Mouse (Mus musculus) forebrain, embryonic 13.5 days (tissue): ENCODE measurements around the gene Ptpro. TPM values are rescaled to one million over a fixed set of nuclear protein-coding genes. Genes with fewer than 3 reads are reported as not detected.

ENCODE experiments used
- ATAC-seq: fragments of 200-750 bp; cut with Nextera tagmentation; 2 replicates; pipeline ENCODE4 v1.8.0; 2017
- H3K27ac ChIP-seq: fragments of 300-500 bp; sonication (generic); 2 replicates; pipeline ENCODE4 v1.5.1; 2015; ENCODE audit warnings: inconsistent platforms, mild to moderate bottlenecking, moderate library complexity
- H3K27me3 ChIP-seq: fragments of 300-500 bp; sonication (generic); 2 replicates; pipeline ENCODE4 v1.6.1; 2015; ENCODE audit warnings: mild to moderate bottlenecking, inconsistent platforms
- H3K36me3 ChIP-seq: fragments of 300-500 bp; sonication (generic); 2 replicates; pipeline ENCODE4 v1.6.1; 2015; ENCODE audit warnings: mild to moderate bottlenecking, inconsistent platforms; ENCODE audit not compliant: poor library complexity, severe bottlenecking
- H3K4me1 ChIP-seq: fragments of 300-500 bp; sonication (generic); 2 replicates; pipeline ENCODE4 v1.6.1; 2015; ENCODE audit warnings: inconsistent platforms
- H3K4me2 ChIP-seq: fragments of 300-500 bp; sonication (generic); 2 replicates; pipeline ENCODE4 v1.6.1; 2015; ENCODE audit warnings: inconsistent platforms, mild to moderate bottlenecking, moderate library complexity
- H3K4me3 ChIP-seq: fragments of 300-500 bp; sonication (generic); 2 replicates; pipeline ENCODE4 v1.5.1; 2015; ENCODE audit warnings: mild to moderate bottlenecking, inconsistent platforms
- H3K9ac ChIP-seq: fragments of 300-500 bp; sonication (generic); 2 replicates; pipeline ENCODE4 v1.6.1; 2015; ENCODE audit warnings: mild to moderate bottlenecking, inconsistent platforms
- H3K9me3 ChIP-seq: fragments of 300-500 bp; sonication (generic); replicated peaks from 2 replicates; pipeline ENCODE4 v1.6.1; 2016; ENCODE audit warnings: inconsistent platforms
- WGBS: fragments of 180-500 bp; shearing (Covaris S2); methylation state at CpG from one replicate; pipeline ENCODE4 v1.1.7; 2015; 5-methylcytosine and 5-hydroxymethylcytosine counted together
- polyA plus RNA-seq: library from polyadenylated mRNA; unstranded; fragments of >200 nt; fragmentation: Nextera tagmentation; extraction: Ambion mirVana; gene quantifications from 2 replicates; pipeline ENCODE4 v1.2.1, GENCODE M21; 2015

The Ptpro gene
- polyA plus RNA-seq, 1 experiment from 2014 or later: 29.5 TPM

GRCm38 (mm10) chr6:137268019-137268418 lies 15.9 kb downstream of the Ptpro start:
- no peak for ATAC-seq
- Histone ChIP-seq H3K27me3 (no peaks in the 10 kb centered on the region), H3K27ac (peak overlapping the region; percentile 27; the same call in 1 of the 2 replicates), H3K36me3 (no peaks in the 10 kb centered on the region), H3K9me3 (no peaks in the 10 kb centered on the region), H3K4me3 (no peak overlapping the region), H3K4me1 (peaks cover 23% of the 10 kb centered on the region), H3K4me2 (0 out of 2 replicates have a peak overlapping the region, but pooled peaks have one; percentile 10), H3K9ac (no peak overlapping the region)
- WGBS: 58% methylated on average over 8 of the region's 8 CpGs

- Histone ChIP-seq H3K27ac (no peak overlapping the region), H3K36me3 (no peaks in the 10 kb centered on the region), H3K9me3 (no peaks in the 10 kb centered on the region), H3K4me1 (peaks cover 25% of the 10 kb centered on the region), H3K27me3 (no peaks in the 10 kb centered on the region), H3K4me3 (no peak overlapping the region), H3K9ac (no peak overlapping the region), H3K4me2 (no peak overlapping the region)
- no peak for ATAC-seq
- WGBS: 87% methylated on average over 10 of the region's 10 CpGs
Measured at GRCm38 (mm10) chr6:137268592-137268991, 16.5 kb downstream of the Ptpro start.

GRCm38 (mm10) chr6:137272513-137272912 lies 20.4 kb downstream of the Ptpro start:
- H3K4me3 ChIP-seq: no peak overlapping the region
- H3K4me2 ChIP-seq: peak overlapping the region; percentile 28; the same call in 1 of the 2 replicates
- H3K4me1 ChIP-seq: peaks cover 27% of the 10 kb centered on the region
- no peak overlapping the region for H3K9ac ChIP-seq
- H3K36me3 ChIP-seq: no peaks in the 10 kb centered on the region
- no peaks in the 10 kb centered on the region for H3K27me3 ChIP-seq
- peak; percentile 75 for ATAC-seq
- H3K27ac ChIP-seq: 0 out of 2 replicates have a peak overlapping the region, but pooled peaks have one; percentile 1
- WGBS: 40% methylated on average over 8 of the region's 8 CpGs
- H3K9me3 ChIP-seq: no peaks in the 10 kb centered on the region

GRCm38 (mm10) chr6:137277587-137277994 lies 25.5 kb downstream of the Ptpro start:
- Histone ChIP-seq H3K36me3 (no peaks in the 10 kb centered on the region), H3K27me3 (no peaks in the 10 kb centered on the region), H3K4me2 (peak overlapping the region; percentile 6; the same call in 1 of the 2 replicates), H3K4me1 (peaks cover 46% of the 10 kb centered on the region), H3K9ac (no peak overlapping the region), H3K4me3 (no peak overlapping the region), H3K9me3 (no peaks in the 10 kb centered on the region; the same call in 1 of the 2 replicates), H3K27ac (no peak overlapping the region)
- 12% methylated on average over 12 of the region's 12 CpGs for WGBS
- peak; percentile 65; the same call in 1 of the 2 replicates for ATAC-seq

- WGBS: 38% methylated on average over 7 of the region's 7 CpGs
- Histone ChIP-seq H3K27ac (no peak overlapping the region), H3K4me2 (no peak overlapping the region), H3K36me3 (no peaks in the 10 kb centered on the region), H3K4me1 (peaks cover 40% of the 10 kb centered on the region), H3K4me3 (no peak overlapping the region), H3K9ac (no peak overlapping the region), H3K9me3 (no peaks in the 10 kb centered on the region; the same call in 1 of the 2 replicates), H3K27me3 (no peaks in the 10 kb centered on the region)
- ATAC-seq: no peak
Measured at GRCm38 (mm10) chr6:137279576-137279975, 27.5 kb downstream of the Ptpro start.

- H3K36me3 ChIP-seq: no peaks in the 10 kb centered on the region
- ATAC-seq: 0 out of 2 replicates have a peak, but pooled peaks have one; percentile 11
- H3K4me3 ChIP-seq: no peak overlapping the region
- no peak overlapping the region for H3K4me2 ChIP-seq
- no peaks in the 10 kb centered on the region; the same call in 1 of the 2 replicates for H3K9me3 ChIP-seq
- no peak overlapping the region for H3K27ac ChIP-seq
- H3K4me1 ChIP-seq: peaks cover 40% of the 10 kb centered on the region
- no peak overlapping the region for H3K9ac ChIP-seq
- 78% methylated on average over 6 of the region's 6 CpGs for WGBS
- no peaks in the 10 kb centered on the region for H3K27me3 ChIP-seq
Measured at GRCm38 (mm10) chr6:137281541-137282049, 29.5 kb downstream of the Ptpro start.

GRCm38 (mm10) chr6:137282050-137282449 lies 29.9 kb downstream of the Ptpro start:
- H3K27me3 ChIP-seq: no peaks in the 10 kb centered on the region
- 77% methylated on average over 7 of the region's 7 CpGs for WGBS
- 0 out of 2 replicates have a peak, but pooled peaks have one; percentile 14 for ATAC-seq
- H3K27ac ChIP-seq: no peak overlapping the region; the same call in 1 of the 2 replicates
- H3K4me1 ChIP-seq: peaks cover 40% of the 10 kb centered on the region
- H3K4me3 ChIP-seq: no peak overlapping the region
- no peak overlapping the region for H3K9ac ChIP-seq
- H3K9me3 ChIP-seq: no peaks in the 10 kb centered on the region; the same call in 1 of the 2 replicates
- no peak overlapping the region for H3K4me2 ChIP-seq
- H3K36me3 ChIP-seq: no peaks in the 10 kb centered on the region

GRCm38 (mm10) chr6:137286376-137286775 lies 34.3 kb downstream of the Ptpro start:
- Histone ChIP-seq H3K4me2 (no peak overlapping the region), H3K4me1 (peaks cover 14% of the 10 kb centered on the region), H3K27ac (no peak overlapping the region), H3K9me3 (no peaks in the 10 kb centered on the region; the same call in 1 of the 2 replicates), H3K9ac (no peak overlapping the region), H3K4me3 (no peak overlapping the region), H3K27me3 (no peaks in the 10 kb centered on the region), H3K36me3 (no peaks in the 10 kb centered on the region)
- WGBS: 93% methylated on average over 6 of the region's 6 CpGs
- ATAC-seq: no peak

- no peak overlapping the region for H3K27ac ChIP-seq
- H3K27me3 ChIP-seq: no peaks in the 10 kb centered on the region
- ATAC-seq: no peak
- H3K9me3 ChIP-seq: no peaks in the 10 kb centered on the region
- H3K4me1 ChIP-seq: peaks cover 7% of the 10 kb centered on the region; the same call in 1 of the 2 replicates
- H3K4me3 ChIP-seq: no peak overlapping the region
- H3K4me2 ChIP-seq: no peak overlapping the region
- H3K9ac ChIP-seq: no peak overlapping the region
- H3K36me3 ChIP-seq: no peaks in the 10 kb centered on the region
- whole genome bisulfite sequencing: 57% methylated on average over 7 of the region's 7 CpGs
Measured at GRCm38 (mm10) chr6:137287788-137288187, 35.7 kb downstream of the Ptpro start.

GRCm38 (mm10) chr6:137288264-137288663 lies 36.1 kb downstream of the Ptpro start:
- ATAC-seq: no peak
- H3K9me3 ChIP-seq: no peaks in the 10 kb centered on the region

GRCm38 (mm10) chr6:137292421-137292820 lies 40.3 kb downstream of the Ptpro start:
- H3K27me3 ChIP-seq: no peaks in the 10 kb centered on the region
- H3K9me3 ChIP-seq: no peaks in the 10 kb centered on the region
- peaks cover 20% of the 10 kb centered on the region for H3K4me1 ChIP-seq
- no peak overlapping the region for H3K9ac ChIP-seq
- ATAC-seq: no peak
- no peak overlapping the region for H3K4me3 ChIP-seq
- H3K36me3 ChIP-seq: no peaks in the 10 kb centered on the region
- WGBS: 86% methylated on average over 2 of the region's 2 CpGs
- H3K27ac ChIP-seq: no peak overlapping the region
- no peak overlapping the region for H3K4me2 ChIP-seq

More at GRCm38 (mm10) chr6:137288264-137288663, 36.1 kb downstream of the Ptpro start:
- peaks cover 7% of the 10 kb centered on the region; the same call in 1 of the 2 replicates for H3K4me1 ChIP-seq
- H3K27me3 ChIP-seq: no peaks in the 10 kb centered on the region
- no peak overlapping the region for H3K4me3 ChIP-seq
- WGBS: 93% methylated on average over 5 of the region's 5 CpGs
- no peak overlapping the region for H3K9ac ChIP-seq
- no peaks in the 10 kb centered on the region for H3K36me3 ChIP-seq
- H3K27ac ChIP-seq: no peak overlapping the region
- no peak overlapping the region for H3K4me2 ChIP-seq

GRCm38 (mm10) chr6:137294973-137295820 lies 43.1 kb downstream of the Ptpro start:
- H3K4me1 ChIP-seq: peaks cover 14% of the 10 kb centered on the region
- peak; percentile 75; the same call in 1 of the 2 replicates for ATAC-seq
- no peaks in the 10 kb centered on the region for H3K27me3 ChIP-seq
- no peak overlapping the region for H3K27ac ChIP-seq
- H3K4me3 ChIP-seq: no peak overlapping the region
- no peaks in the 10 kb centered on the region for H3K36me3 ChIP-seq
- H3K9me3 ChIP-seq: no peaks in the 10 kb centered on the region
- WGBS: 48% methylated on average over 20 of the region's 20 CpGs
- H3K4me2 ChIP-seq: no peak overlapping the region
- H3K9ac ChIP-seq: no peak overlapping the region
